Mouse (Mus musculus): ENCODE data around the gene Gm45337.

The Gm45337 gene

DNA sequence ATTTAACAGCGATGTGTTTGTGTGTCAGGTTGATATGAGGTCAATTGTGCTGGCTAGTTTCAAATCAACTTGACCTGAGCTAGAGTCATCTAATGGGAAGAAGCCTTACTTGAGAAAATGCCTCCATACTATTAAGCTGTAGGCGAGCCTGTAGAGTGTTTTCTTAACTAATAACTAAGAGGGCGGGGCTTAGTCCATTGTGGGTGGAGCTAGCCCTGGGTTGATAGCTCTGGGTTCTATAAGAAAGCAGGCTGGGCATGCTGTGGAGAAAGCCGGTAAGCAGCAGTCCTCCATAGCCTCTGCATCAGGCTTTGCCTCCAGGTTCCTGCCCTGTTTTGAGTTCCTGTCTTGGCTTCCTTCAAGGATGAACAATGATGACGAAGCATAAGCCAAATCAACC is 39.7 kb downstream of the Gm45337 start:
- no peak for DNase-seq (ENCODE audit: low spot score in 2 of 2)

DNA sequence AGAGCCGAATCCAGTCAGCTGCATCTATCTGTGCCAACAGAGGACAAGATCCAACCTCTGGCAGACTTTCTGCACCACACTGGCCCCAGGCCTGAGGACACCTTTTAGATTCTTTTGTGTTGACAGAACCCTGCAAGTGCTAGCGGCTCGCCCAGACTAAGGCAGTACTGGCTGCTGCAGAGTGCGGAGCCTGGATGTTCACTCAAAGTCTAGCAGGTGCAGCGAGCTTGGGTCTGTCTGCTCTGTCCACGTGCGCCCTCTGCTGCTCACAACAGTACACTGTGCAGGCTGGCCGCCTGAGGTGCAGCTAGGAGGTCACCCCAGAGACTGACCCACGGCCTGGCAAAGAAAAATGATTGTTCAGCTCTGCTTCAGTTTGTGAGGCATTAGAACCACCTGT is 46.6 kb downstream of the Gm45337 start:
- peak; percentile 60 to 62 for DNase-seq (ENCODE audit: low spot score in 2 of 2)

DNA sequence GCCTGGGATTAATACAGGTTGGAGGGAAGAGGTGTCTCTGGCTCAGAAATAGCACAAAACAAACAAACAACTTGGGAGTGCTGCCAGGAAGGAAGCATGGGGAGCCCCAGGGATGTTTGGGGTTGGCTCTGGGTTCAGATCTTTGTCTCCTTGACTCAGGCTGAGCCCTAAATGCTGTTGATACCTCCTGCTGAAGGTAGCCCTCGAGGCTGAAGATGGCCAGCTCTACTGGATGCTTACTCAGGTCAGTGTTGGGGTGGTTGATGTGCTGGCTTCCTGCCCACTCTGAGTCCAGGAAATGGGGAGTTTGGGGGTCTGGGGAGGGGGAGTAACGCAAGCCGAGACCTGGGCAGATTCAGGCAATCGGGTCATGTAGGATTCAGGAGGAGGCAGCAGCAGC is 47.7 kb downstream of the Gm45337 start:
- DNase-seq (ENCODE audit: low spot score in 2 of 2) = no peak

DNA sequence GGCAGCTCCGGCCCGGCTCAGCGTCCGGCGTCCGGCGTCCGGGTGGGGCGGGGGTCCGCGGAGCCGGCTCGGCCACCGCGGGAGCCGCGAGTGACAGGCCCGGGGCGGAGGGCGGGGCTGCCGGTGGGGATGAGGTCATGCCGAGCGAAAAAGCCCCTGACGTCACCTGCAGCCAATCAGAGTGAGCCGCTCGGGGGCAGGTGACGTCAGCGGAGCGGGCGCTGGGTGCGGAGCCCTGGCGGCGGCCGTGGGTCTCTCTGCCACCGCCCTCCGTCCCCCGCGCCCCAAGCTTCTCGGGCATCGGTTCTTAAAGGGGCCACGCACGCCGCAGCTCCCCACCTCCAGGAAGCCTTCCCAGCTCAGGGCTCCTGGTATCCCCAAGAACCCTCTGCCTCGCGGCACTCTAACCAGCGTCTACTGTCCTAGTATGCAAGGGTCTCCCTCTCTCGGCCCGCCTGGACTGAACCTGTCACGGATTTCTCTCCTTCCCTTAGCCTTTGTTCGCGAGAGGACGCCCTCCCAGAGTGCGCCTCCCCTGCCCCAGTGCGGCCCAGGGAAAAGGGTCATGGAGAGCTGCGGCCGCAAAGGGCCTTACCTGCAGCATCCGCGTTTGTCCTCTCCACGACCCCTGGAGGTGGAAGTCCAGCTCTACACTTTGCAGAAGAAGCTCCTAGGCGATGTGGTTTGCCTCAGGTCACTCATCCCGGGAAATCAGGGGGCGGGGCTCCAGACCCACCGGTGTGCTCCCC is 49.0 kb downstream of the Gm45337 start, which contains the start of gene Dusp8:
Dusp8 (minus strand) TSS at position 661 of the 749 bp plus-strand sequence.
- peak; percentile 71 to 81 for DNase-seq (ENCODE audit: low spot score in 2 of 2)

DNA sequence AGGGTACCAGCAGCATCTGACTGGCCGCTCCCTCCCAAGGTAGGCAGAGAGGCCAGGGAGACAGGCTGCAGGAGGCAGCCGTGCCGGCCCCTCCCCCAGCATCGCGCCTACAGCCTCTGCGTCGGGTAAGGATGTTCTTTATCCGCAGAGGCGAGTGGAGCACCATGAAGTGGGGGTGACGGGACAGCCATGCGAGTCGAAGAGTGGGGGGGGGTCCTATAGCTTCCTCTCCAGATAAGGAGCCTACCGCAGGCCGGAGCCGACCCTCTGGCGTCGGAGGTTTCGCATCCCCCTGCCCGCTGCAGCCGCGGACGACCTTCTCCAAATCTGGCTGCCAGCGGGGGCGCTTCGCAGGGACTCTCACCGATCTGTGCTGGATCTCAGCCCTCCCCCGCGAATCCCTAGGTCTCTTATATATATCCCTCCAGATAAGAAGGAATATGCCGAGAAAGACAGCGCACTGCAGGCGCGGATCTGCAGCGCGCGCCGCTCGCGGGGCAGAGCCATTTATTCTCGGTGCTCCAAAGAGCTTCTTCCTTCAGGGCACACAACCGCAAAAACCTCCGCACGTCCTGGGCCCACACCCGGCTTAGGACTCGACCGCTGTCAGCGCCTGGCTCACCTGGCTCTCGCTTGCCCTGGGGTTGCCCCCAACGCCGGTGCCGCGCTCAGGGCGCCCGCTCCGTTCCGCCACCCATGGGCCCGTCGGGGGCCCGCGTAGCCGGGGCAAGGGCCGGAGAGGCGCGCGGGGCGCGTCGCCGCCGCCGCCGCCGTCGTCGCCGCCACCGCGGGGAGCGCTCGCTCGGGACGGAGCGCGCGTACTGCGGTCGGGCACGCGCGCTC is 49.9 kb downstream of the Gm45337 start:
- DNase-seq (ENCODE audit: low spot score in 2 of 2) = no peak

DNA sequence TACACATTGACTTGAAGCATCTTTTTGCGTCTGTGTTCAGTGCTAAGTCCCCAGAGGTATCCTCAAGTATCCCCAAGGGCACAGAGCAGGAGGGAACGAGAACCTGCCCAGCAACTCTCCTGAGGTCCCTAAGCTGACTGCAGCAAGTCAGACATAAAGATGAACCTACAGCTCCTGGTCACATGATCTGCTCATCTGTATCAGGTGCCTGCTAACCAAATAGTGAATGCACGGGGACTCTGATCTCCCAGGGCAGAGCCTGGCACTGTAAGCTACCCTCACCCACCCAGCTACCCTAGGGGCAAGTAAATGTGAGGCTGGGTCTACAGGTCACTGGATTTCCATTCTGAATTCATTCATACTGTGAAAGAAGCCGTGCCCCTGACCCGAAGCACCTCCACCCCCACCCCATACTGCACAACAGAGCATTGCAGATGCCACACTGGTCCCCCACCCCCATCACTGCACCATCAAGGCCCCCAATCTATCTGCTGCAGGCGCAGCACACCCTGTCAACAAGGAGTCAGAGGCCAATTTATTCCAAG is 50.6 kb downstream of the Gm45337 start:
- no peak for DNase-seq (ENCODE audit: low spot score in 2 of 2)

Measured in urinary bladder, adult 18-20 months (tissue).